Mouse (Mus musculus) testis, postnatal 14 days (tissue): ENCODE measurements around the gene Comt.
A peak's percentile ranks its signal among the peaks of the same experiment; 100 is the strongest.

Experiments
- DNase-seq: peaks from one replicate; pipeline ENCODE4 v3.0.0; 2021; ENCODE audit warnings: low spot score

The Comt gene

GRCm38 (mm10) chr16:18433341-18433920 lies 6.8 kb upstream of the Comt start:
- DNase-seq: no peak

GRCm38 (mm10) chr16:18430641-18431212 lies 4.1 kb upstream of the Comt start:
- DNase-seq: no peak

- no peak for DNase-seq
Observed at GRCm38 (mm10) chr16:18429641-18430040, 3.0 kb upstream of the Comt start.

- no peak for DNase-seq
Observed at GRCm38 (mm10) chr16:18428516-18429042, 1.9 kb upstream of the Comt start.

- no peak for DNase-seq
Observed at GRCm38 (mm10) chr16:18428011-18428515, 1.4 kb upstream of the Comt start.

- DNase-seq: peak; percentile 78
Observed at GRCm38 (mm10) chr16:18426215-18426791, 349 bp downstream of the Comt start, which contains the start of gene Txnrd2. Txnrd2 (plus strand) TSS chr16:18426384.

GRCm38 (mm10) chr16:18425475-18426214 lies 1.0 kb downstream of the Comt start:
- no peak for DNase-seq

- DNase-seq: no peak
Observed at GRCm38 (mm10) chr16:18424364-18425045, 2.1 kb downstream of the Comt start.

GRCm38 (mm10) chr16:18423915-18424265 lies 2.8 kb downstream of the Comt start:
- DNase-seq: no peak

- no peak for DNase-seq
Observed at GRCm38 (mm10) chr16:18423203-18423914, 3.3 kb downstream of the Comt start.

- peak; percentile 49 for DNase-seq
Observed at GRCm38 (mm10) chr16:18420571-18420970, 6.1 kb downstream of the Comt start.

- no peak for DNase-seq
Observed at GRCm38 (mm10) chr16:18419603-18420026, 7.0 kb downstream of the Comt start.

- DNase-seq: no peak
Observed at GRCm38 (mm10) chr16:18418756-18419602, 7.7 kb downstream of the Comt start.

- DNase-seq: no peak
Observed at GRCm38 (mm10) chr16:18417491-18417890, 9.2 kb downstream of the Comt start.

- DNase-seq: no peak
Observed at GRCm38 (mm10) chr16:18416837-18417236, 9.8 kb downstream of the Comt start.

GRCm38 (mm10) chr16:18416094-18416761 lies 10.4 kb downstream of the Comt start:
- no peak for DNase-seq

- no peak for DNase-seq
Observed at GRCm38 (mm10) chr16:18413032-18413816, 13.4 kb downstream of the Comt start.

- no peak for DNase-seq
Observed at GRCm38 (mm10) chr16:18411802-18412476, 14.7 kb downstream of the Comt start.
